Mouse (Mus musculus): ENCODE measurements around the gene Tas2r109.
"Not testable (repeated sequence)": the region's sequence is repeated elsewhere in the genome, so short reads cannot be mapped to it uniquely, and the experiment has no call there.

Gene Tas2r109

DNA sequence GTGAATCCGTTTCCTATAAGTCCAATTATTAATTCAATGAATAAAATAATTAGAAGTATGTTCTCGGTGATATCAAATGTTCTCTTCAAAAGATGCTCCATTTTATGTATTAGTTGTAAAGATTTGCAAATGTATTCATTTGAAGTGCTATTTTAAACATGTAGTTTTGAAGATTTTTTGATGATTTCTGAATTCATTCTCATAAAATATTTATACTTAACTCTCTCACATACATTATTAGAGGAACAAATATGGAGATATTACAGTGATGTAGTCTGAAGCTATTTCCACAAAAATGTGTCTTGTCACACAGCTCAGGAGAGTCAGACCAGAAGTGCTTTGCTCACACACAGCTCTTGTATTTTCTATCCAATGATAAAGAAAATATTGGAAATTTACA is at the start of gene Tas2r109:
Gene Tas2r109 (minus strand): TSS at position 101 of the 400 bp plus-strand sequence.
- DNase-seq, result no peak

- DNase-seq, result no peak
Observed at GRCm38 (mm10) chr6:132957819-132958218, 22.9 kb downstream of the Tas2r109 start, which contains the start of gene Tas2r131. Tas2r131 (minus strand) TSS chr6:132957919.

GRCm38 (mm10) chr6:132950802-132951201 is 30.0 kb downstream of the Tas2r109 start, which contains the start of gene Tas2r129:
Tas2r129 (plus strand) TSS chr6:132951102.
- no peak for DNase-seq

DNA sequence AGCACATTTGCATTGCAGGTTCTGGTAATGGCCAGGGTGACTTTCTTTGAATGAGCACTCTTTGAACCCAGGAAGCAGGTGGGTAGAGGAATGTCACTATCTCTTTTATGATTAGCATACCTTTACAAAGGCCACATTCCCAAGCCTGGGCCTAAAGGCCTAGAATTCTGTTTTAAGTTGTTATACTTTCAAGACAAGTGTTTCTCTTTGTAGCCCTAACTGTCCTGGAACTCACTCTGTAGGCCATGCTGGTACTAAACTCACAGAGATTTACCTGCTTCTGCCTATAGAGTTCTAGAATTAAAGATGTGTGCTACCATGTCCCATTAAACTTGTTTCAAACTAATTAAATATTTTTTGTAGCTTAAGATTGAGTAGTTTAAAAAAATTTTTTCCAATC is 39.4 kb downstream of the Tas2r109 start:
- DNase-seq, result not testable (repeated sequence)

All from kidney, adult 8-10 months (tissue).